Mouse (Mus musculus) ovary, adult 10 weeks (tissue): ENCODE measurements around the gene Il5. TPM values are rescaled to one million over a fixed set of nuclear protein-coding genes. Genes with fewer than 3 reads are reported as not detected.

Experiments
- polyA plus RNA-seq: library from polyadenylated mRNA; stranded (reverse); fragments of 350-450 nt; fragmentation: Illumina TruSeq; extraction: RNeasy Lipid Tissue Mini Kit (QIAGEN cat#74804); gene quantifications from one replicate; pipeline ENCODE4 v1.2.3, GENCODE M21; 2014

The Il5 gene
- polyA plus RNA-seq = not detected

DNA sequence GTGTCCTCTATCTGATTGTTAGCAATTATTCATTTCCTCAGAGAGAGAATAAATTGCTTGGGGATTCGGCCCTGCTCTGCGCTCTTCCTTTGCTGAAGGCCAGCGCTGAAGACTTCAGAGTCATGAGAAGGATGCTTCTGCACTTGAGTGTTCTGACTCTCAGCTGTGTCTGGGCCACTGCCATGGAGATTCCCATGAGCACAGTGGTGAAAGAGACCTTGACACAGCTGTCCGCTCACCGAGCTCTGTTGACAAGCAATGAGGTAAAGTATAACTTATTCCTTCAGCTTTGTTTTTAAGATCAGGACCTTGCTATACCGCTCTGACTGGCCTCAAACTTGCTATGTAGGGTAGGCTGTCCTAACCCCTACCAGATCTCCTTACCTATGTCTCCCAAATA is at the start of gene Il5:
Il5 (plus strand) TSS at position 80 of the 400 bp plus-strand sequence.

DNA sequence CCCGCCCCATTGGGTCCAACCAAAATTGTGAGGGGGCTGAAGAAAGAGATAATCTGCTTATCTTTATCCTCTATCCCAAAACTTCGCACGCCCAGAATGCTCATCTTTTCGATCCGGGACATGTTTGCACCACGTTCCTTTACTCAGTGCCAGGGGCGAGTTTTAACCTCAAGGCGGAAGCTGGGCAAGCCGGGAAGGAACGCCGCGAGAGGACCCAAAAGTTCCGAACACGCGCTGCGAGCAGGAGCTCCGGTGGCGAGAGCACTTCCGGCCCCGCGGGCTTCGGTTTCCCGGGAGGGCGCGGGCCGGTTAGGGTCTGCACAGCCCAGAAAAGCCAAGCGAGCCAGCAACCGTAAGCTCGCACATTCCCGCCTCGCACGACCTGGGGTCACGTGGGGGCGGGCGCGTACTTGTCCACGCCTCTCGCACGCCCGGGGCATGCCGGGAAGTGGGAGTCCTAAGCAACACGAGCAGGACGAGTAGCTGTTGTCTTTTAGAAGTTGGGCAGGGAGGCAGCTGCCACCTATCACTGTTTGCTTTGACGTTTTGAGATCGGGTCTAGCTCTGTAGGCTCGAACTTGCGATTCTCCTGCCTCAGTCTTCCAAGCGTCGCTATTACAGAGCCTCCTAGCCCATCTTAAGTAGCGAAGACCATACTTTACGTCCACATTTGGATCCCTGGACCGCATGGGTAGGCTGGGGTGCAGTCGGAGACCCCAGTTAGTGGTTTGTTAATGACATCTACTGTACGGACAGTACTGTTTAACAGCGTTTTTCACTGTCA is 13.5 kb upstream of the Il5 start, which contains the start of gene Rad50:
Rad50 (minus strand) TSS at position 386 of the 784 bp plus-strand sequence.

DNA sequence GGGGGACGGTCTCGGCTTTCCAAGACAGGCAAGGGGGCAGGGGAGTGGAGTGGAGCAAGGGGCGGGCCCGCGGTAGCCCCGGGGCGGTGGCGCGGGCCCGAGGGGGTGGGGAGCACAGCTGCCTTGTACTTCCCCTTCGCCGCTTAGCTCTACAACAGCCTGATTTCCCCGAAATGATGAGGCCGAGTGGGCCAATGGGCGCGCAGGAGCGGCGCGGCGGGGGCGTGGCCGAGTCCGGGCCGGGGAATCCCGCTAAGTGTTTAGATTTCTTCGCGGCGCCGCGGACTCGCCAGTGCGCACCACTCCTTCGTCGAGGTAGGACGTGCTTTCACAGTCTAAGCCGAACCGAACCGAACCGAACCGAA is 49.1 kb downstream of the Il5 start, which contains the start of gene Irf1:
Irf1 (plus strand) TSS at position 255 of the 365 bp plus-strand sequence.

DNA sequence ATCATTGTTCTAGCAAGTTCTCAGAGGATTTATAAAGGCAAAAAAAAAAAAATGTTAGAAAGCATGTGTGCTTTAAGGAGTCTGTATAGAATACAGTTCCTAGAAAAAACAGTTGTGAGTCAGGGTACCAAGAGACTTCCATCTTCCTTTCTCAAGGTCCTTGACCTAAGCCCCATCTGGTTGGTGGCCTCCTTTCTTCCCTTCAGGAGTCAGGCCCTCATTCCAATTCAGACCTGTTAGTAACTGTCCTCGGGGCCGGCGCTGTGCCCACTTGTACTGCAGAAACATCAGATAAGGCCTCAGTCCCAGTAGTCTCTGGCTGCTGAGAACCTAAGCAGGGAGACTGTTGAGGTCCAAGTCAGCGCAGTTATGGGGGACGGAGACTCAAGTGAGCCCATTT is 52.5 kb downstream of the Il5 start, which contains the start of gene Gm17334:
Gm17334 (minus strand) TSS at position 101 of the 400 bp plus-strand sequence.

Other genes starting within 250 kb of the Il5 start
- not detected for gene Gm9945, start 240.6 kb upstream of the Il5 start, polyA plus RNA-seq
- 2.1 TPM for gene Sowaha, start 240.5 kb upstream of the Il5 start, polyA plus RNA-seq
- gene Sept8, start 201.5 kb upstream of the Il5 start, polyA plus RNA-seq = 29.7 TPM
- 44.1 TPM for gene Kif3a, start 153.4 kb upstream of the Il5 start, polyA plus RNA-seq
- gene Il4, start 102.1 kb upstream of the Il5 start, polyA plus RNA-seq = not detected
- not detected for gene Il13, start 86.1 kb upstream of the Il5 start, polyA plus RNA-seq
- gene Rad50, start 13.5 kb upstream of the Il5 start, polyA plus RNA-seq = 71.6 TPM
- gene Irf1, start 49.2 kb downstream of the Il5 start, polyA plus RNA-seq = 4.9 TPM
- gene Gm17334, start 52.4 kb downstream of the Il5 start, polyA plus RNA-seq = not detected
- gene Gm12216, start 138.5 kb downstream of the Il5 start, polyA plus RNA-seq = not detected
- 26.9 TPM for gene Slc22a5, start 170.9 kb downstream of the Il5 start, polyA plus RNA-seq